Mouse (Mus musculus) intestine, embryonic 16.5 days (tissue): ENCODE measurements around the gene Pde7b. TPM values are rescaled to one million over a fixed set of nuclear protein-coding genes. Genes with fewer than 3 reads are reported as not detected.

Experiments
- ATAC-seq: fragments of 200-750 bp; cut with Nextera tagmentation; 2 replicates; pipeline ENCODE4 v1.8.0; 2017; ENCODE audit warnings: moderate TSS enrichment, moderate library complexity
- H3K27ac ChIP-seq: fragments of 300-500 bp; sonication (generic); 2 replicates; pipeline ENCODE4 v1.5.1; 2014; ENCODE audit warnings: mild to moderate bottlenecking, low read length
- H3K27me3 ChIP-seq: fragments of 300-500 bp; sonication (generic); replicated peaks from 2 replicates; pipeline ENCODE4 v1.6.1; 2014; ENCODE audit warnings: low read length, control low read depth, mixed read lengths; ENCODE audit not compliant: control insufficient read depth, insufficient read depth
- H3K36me3 ChIP-seq: fragments of 300-500 bp; sonication (generic); 2 replicates; pipeline ENCODE4 v1.6.1; 2014; ENCODE audit warnings: low read length, control low read depth; ENCODE audit not compliant: control insufficient read depth, insufficient read depth
- H3K4me1 ChIP-seq: fragments of 300-500 bp; sonication (generic); 2 replicates; pipeline ENCODE4 v1.6.1; 2014; ENCODE audit warnings: low read length, control low read depth, mixed read lengths; ENCODE audit not compliant: control insufficient read depth, insufficient read depth
- H3K4me2 ChIP-seq: fragments of 300-500 bp; sonication (generic); 2 replicates; pipeline ENCODE4 v1.6.1; 2014; ENCODE audit warnings: low read depth, low read length, control low read depth
- H3K4me3 ChIP-seq: fragments of 300-500 bp; sonication (generic); 2 replicates; pipeline ENCODE4 v1.5.1; 2014; ENCODE audit warnings: mild to moderate bottlenecking, low read length
- H3K9ac ChIP-seq: fragments of 300-500 bp; sonication (generic); 2 replicates; pipeline ENCODE4 v1.6.1; 2014; ENCODE audit warnings: low read depth, low read length
- H3K9me3 ChIP-seq: fragments of 300-500 bp; sonication (generic); 2 replicates; pipeline ENCODE4 v1.6.1; 2016; ENCODE audit warnings: low read length, control low read depth; ENCODE audit not compliant: control insufficient read depth
- WGBS: fragments of 180-500 bp; shearing (Covaris S2); extraction: QIAGEN DNeasy Blood & Tissue Kit; methylation state at CpG from one replicate; pipeline ENCODE4 v1.1.7; 2014; 5-methylcytosine and 5-hydroxymethylcytosine counted together
- polyA plus RNA-seq: library from polyadenylated mRNA; unstranded; fragments of >200 nt; fragmentation: Nextera tagmentation; extraction: Ambion mirVana; gene quantifications from 2 replicates; pipeline ENCODE4 v1.2.1, GENCODE M21; 2015

The Pde7b gene
- polyA plus RNA-seq, 1 experiment from 2014 or later, result 2.0 TPM

DNA sequence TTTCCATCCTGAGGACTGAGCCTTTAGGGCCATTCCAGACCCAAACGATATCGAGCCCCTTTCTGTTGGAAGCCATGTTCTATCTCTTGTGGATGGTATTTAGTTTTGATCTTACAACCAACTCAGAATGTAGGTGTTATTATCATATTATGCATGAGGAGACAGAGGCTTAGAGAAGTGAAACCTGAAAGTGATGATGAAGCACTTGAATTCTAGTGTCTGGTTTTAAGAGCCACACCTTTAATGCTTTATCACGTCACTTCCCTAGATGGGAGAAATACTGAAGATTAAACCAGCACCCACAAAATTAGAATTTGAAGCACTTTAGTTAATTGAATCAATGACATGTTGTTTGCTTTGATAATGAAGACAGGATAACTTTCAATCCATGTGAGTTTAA is 329.1 kb downstream of the Pde7b start:
- no peaks in the 10 kb centered on the region for H3K9me3 ChIP-seq
- no peak overlapping the region for H3K27ac ChIP-seq
- no peaks in the 10 kb centered on the region for H3K27me3 ChIP-seq
- no peak overlapping the region for H3K9ac ChIP-seq
- H3K4me3 ChIP-seq, result no peak overlapping the region
- no peaks in the 10 kb centered on the region for H3K4me1 ChIP-seq
- H3K36me3 ChIP-seq, result no peaks in the 10 kb centered on the region
- WGBS, result 93% methylated on average over 3 of the region's 3 CpGs
- H3K4me2 ChIP-seq, result no peak overlapping the region
- no peak for ATAC-seq

DNA sequence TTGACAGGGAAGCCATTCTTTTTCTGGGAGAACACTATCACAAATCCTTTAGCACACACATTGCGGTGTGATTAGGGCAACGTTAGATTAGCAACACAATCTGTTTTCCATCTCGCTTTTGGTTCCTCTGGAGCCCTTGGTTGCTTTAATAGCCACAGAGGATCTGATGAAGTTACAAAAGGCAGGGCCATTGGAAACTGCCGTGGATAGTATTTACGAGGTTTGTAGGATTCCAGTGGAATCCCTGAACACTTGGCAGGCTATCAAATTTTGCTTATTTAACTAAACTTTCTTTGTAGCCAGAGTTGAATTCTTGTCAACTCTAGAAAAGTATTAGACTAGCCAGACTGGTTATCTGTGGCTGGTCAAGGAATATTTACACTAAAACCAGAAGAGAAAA is 330.1 kb downstream of the Pde7b start:
- Histone ChIP-seq H3K9me3 (no peaks in the 10 kb centered on the region), H3K4me3 (no peak overlapping the region), H3K36me3 (no peaks in the 10 kb centered on the region), H3K4me2 (no peak overlapping the region), H3K4me1 (no peaks in the 10 kb centered on the region), H3K27me3 (no peaks in the 10 kb centered on the region), H3K9ac (no peak overlapping the region), H3K27ac (no peak overlapping the region)
- 38% methylated on average over 5 of the region's 5 CpGs for WGBS
- no peak for ATAC-seq

DNA sequence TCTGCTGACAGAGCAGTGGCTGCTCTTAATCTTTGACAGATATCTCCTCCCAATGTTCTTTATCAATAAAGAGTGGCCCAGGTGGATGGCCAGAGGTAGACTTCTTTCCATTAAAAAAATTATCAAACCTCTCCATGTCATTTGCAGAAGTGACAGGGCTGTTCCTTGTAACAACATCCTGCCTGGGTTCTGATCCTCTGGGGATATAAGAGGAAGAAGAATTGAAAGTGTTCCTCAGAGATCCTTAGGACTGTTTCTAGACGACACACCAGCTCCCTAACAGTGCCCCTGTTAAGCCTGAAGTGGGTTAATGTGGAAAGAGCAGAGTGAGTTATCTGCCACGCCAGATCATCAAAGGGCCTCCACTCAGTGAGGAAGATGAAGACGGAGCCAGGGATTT is 334.3 kb downstream of the Pde7b start:
- Histone ChIP-seq H3K4me3 (no peak overlapping the region), H3K36me3 (no peaks in the 10 kb centered on the region), H3K27me3 (no peaks in the 10 kb centered on the region), H3K4me1 (no peaks in the 10 kb centered on the region), H3K4me2 (no peak overlapping the region), H3K27ac (no peak overlapping the region), H3K9ac (no peak overlapping the region), H3K9me3 (no peaks in the 10 kb centered on the region)
- 59% methylated on average over 3 of the region's 3 CpGs for WGBS
- no peak for ATAC-seq

DNA sequence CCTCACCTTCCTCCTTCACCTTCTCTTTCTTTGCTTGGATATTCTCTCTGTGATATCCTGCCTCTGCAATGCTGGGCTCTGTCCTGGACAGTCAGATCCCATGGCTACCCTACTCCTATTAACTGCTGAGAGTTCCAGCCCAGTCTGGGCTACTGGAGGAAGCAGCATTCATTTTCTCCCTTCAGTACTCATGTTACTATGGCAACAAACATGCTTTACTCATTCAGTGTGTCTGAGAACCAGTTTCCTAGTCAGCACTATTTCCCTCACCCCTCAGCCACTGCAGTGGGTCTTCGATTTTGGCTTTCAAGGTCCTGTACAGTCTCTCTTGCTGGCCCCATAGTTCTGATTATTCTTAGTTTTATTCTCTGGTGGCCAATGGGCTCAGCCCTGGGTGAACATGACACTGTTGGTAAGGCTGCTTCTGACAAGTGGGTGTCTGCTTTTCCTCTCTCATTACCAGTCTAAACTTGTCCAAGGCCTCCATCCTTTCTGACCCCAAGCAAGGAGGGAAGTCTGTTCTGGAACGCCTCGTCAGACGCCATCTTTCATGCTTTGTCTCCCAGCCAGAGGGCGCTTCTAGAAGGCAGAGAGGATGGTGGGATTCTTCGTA is 342.0 kb downstream of the Pde7b start:
- Histone ChIP-seq H3K4me2 (no peak overlapping the region), H3K4me3 (no peak overlapping the region), H3K27ac (no peak overlapping the region), H3K27me3 (no peaks in the 10 kb centered on the region), H3K9ac (no peak overlapping the region), H3K36me3 (no peaks in the 10 kb centered on the region), H3K9me3 (no peaks in the 10 kb centered on the region), H3K4me1 (no peaks in the 10 kb centered on the region)
- no peak for ATAC-seq
- 75% methylated on average over 6 of the region's 6 CpGs for WGBS

DNA sequence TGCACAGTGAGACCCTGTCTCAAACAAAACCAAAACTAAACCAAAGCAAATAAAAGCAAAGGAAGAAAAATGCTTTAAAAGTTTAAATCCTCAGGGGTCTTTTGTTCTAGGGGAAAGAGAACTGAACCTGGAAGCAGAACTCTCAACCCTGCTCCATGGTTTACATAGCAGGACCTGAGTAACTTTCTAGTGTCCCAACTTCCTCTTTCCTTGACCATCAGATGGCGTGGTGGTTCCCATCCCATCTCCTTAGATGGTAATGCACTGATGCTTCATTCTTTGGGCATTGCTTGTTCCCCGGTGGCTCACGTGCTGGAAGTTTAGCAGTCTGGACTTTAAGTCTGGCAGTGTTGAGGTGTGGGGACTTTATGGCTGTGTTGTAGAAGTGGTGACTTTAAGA is 343.5 kb downstream of the Pde7b start:
- Histone ChIP-seq H3K9me3 (no peaks in the 10 kb centered on the region), H3K4me3 (no peak overlapping the region), H3K9ac (no peak overlapping the region), H3K27ac (no peak overlapping the region), H3K36me3 (no peaks in the 10 kb centered on the region), H3K4me2 (no peak overlapping the region), H3K4me1 (no peaks in the 10 kb centered on the region), H3K27me3 (no peaks in the 10 kb centered on the region)
- 80% methylated on average over 3 of the region's 3 CpGs for WGBS
- ATAC-seq, result no peak

DNA sequence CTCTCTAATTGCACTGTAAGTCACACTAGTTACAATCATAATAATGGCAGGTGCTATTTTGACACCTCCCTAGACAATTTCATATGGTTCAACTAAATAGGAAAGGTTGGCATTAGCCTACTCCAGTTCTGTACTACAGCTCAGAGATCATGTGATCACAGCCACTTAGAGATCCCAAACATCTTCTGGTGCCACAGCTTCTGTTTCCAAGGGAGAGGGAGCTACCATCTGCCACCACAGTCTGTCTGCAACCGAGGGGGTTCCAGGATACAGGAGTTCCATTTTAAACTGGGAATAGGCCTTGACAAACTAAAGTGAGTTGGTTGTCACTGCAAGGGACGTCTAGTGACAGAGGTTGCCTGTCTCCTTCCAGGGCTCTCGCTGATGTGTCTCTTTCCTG is 344.1 kb downstream of the Pde7b start:
- WGBS, result 83% methylated on average over 3 of the region's 3 CpGs
- no peak for ATAC-seq
- H3K36me3 ChIP-seq, result no peaks in the 10 kb centered on the region
- no peak overlapping the region for H3K27ac ChIP-seq
- no peaks in the 10 kb centered on the region for H3K4me1 ChIP-seq
- no peak overlapping the region for H3K4me2 ChIP-seq
- H3K9me3 ChIP-seq, result no peaks in the 10 kb centered on the region
- H3K27me3 ChIP-seq, result no peaks in the 10 kb centered on the region
- no peak overlapping the region for H3K4me3 ChIP-seq
- no peak overlapping the region for H3K9ac ChIP-seq

DNA sequence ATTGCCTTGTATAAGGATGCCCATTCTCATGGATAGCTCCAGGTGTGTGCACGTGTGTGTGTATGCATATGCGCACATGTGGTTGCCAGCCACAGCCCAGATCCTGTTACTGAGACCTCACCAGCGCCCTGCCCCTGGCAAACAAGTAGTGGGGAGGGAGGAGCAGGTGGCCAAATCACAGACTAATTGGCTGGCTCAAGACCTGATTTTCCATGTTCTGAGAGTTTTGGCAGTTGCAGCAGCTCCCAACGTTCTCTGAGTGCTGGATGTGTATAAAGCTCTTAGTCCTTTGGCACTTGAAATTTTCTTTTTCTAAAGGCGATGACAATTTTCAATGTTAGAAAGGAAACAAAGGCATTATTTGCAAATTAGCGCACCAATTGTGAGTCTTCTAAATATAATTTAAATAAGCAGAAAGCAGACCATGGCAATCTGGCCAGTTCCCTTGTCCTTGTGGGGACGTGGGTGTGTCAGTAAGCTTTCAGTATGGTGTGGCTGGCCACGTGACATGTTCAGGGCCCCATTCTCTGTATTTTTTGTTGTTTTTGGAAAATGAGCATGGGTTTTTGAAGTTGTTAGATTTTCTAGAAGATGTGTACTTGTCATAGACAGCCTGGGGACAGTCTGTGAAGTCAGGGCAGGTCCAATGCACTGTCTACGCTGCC is 345.7 kb downstream of the Pde7b start:
- H3K4me1 ChIP-seq, result no peaks in the 10 kb centered on the region
- no peaks in the 10 kb centered on the region for H3K36me3 ChIP-seq
- no peaks in the 10 kb centered on the region for H3K27me3 ChIP-seq
- ATAC-seq, result no peak
- 80% methylated on average over 9 of the region's 9 CpGs for WGBS
- no peak overlapping the region for H3K4me3 ChIP-seq
- H3K9me3 ChIP-seq, result no peaks in the 10 kb centered on the region
- no peak overlapping the region for H3K9ac ChIP-seq
- no peak overlapping the region for H3K27ac ChIP-seq
- no peak overlapping the region for H3K4me2 ChIP-seq

DNA sequence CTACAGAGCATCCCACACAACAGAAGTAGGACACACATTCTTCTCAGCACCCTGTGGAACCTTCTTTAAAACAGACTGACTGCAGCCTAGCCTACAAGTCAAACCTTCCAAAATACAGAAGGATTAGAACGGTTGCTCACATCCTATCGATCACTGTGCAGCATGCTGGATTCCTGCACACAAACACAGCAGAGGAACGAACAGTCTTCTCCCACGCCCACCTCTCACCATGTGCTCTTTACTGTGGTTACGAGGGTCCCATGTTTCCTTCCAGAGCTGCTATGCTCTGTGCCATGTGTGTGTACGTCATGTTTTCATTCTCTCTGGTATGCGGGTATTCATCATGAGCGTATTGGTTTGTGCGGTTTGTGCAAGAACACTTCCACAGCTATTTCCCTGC is 347.3 kb downstream of the Pde7b start:
- ATAC-seq, result no peak
- WGBS, result 85% methylated on average over 9 of the region's 9 CpGs

DNA sequence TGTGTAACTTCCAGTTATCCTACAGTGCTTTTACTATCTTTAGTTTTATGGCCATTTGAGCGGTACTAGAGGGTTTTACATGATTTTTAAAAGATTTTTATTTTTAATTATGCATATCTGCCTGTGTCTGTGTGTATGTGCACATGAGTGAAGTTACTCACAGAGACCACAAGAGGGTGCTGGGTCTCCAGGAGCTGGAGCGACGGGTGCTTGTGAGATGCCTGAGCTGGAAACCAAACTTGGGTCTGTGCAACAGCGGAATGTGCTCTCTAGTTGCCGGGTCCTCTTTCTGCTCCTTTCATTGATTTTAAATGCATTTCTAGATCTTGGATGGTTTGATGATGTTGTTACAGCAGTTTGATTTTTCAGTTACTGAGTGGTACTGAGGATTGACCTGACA is 352.8 kb downstream of the Pde7b start:
- Histone ChIP-seq H3K4me3 (no peak overlapping the region), H3K27ac (no peak overlapping the region), H3K9me3 (no peaks in the 10 kb centered on the region), H3K9ac (no peak overlapping the region), H3K27me3 (no peaks in the 10 kb centered on the region), H3K4me2 (no peak overlapping the region), H3K36me3 (no peaks in the 10 kb centered on the region), H3K4me1 (no peaks in the 10 kb centered on the region)
- ATAC-seq, result no peak
- WGBS, result 94% methylated on average over 5 of the region's 5 CpGs

More for the DNA sequence above, 347.3 kb downstream of the Pde7b start:
- no peak overlapping the region for H3K9ac ChIP-seq
- H3K4me3 ChIP-seq, result no peak overlapping the region
- H3K27me3 ChIP-seq, result no peaks in the 10 kb centered on the region
- no peak overlapping the region for H3K4me2 ChIP-seq
- H3K4me1 ChIP-seq, result no peaks in the 10 kb centered on the region
- H3K36me3 ChIP-seq, result no peaks in the 10 kb centered on the region
- no peaks in the 10 kb centered on the region for H3K9me3 ChIP-seq
- no peak overlapping the region for H3K27ac ChIP-seq
